Mouse (Mus musculus) kidney, embryonic 14.5 days (tissue): ENCODE measurements around the gene Atp6v1a. TPM values are rescaled to one million over a fixed set of nuclear protein-coding genes. Genes with fewer than 3 reads are reported as not detected.

Source experiments
- ATAC-seq: fragments of 200-750 bp; cut with Nextera tagmentation; 2 replicates; pipeline ENCODE4 v1.8.0; 2017; ENCODE audit warnings: moderate number of reproducible peaks, mild to moderate bottlenecking, moderate TSS enrichment, moderate library complexity; ENCODE audit not compliant: low FRiP score, low TSS enrichment
- H3K27ac ChIP-seq: fragments of 300-500 bp; sonication (generic); 2 replicates; pipeline ENCODE4 v1.5.1; 2014; ENCODE audit warnings: low read depth, mild to moderate bottlenecking, low read length, moderate library complexity, mixed read lengths
- H3K27me3 ChIP-seq: fragments of 300-500 bp; sonication (generic); 2 replicates; pipeline ENCODE4 v1.6.1; 2014; ENCODE audit warnings: mild to moderate bottlenecking, low read length; ENCODE audit not compliant: control insufficient read depth, insufficient read depth
- H3K36me3 ChIP-seq: fragments of 300-500 bp; sonication (generic); 2 replicates; pipeline ENCODE4 v1.6.1; 2014; ENCODE audit warnings: low read length, mixed read lengths; ENCODE audit not compliant: control insufficient read depth, insufficient read depth
- H3K4me1 ChIP-seq: fragments of 300-500 bp; sonication (generic); 2 replicates; pipeline ENCODE4 v1.6.1; 2014; ENCODE audit warnings: low read length, mixed read lengths; ENCODE audit not compliant: control insufficient read depth, insufficient read depth
- H3K4me2 ChIP-seq: fragments of 300-500 bp; sonication (generic); replicated peaks from 2 replicates; pipeline ENCODE4 v1.6.1; 2014; ENCODE audit warnings: low read depth, mild to moderate bottlenecking, low read length
- H3K4me3 ChIP-seq: fragments of 300-500 bp; sonication (generic); 2 replicates; pipeline ENCODE4 v1.5.1; 2014; ENCODE audit warnings: mild to moderate bottlenecking, low read length
- H3K9ac ChIP-seq: fragments of 300-500 bp; sonication (generic); 2 replicates; pipeline ENCODE4 v1.6.1; 2014; ENCODE audit warnings: low read depth, mild to moderate bottlenecking, low read length, moderate library complexity
- H3K9me3 ChIP-seq: fragments of 300-500 bp; sonication (generic); 2 replicates; pipeline ENCODE4 v1.6.1; 2016; ENCODE audit warnings: low read length; ENCODE audit not compliant: control insufficient read depth
- WGBS: fragments of 180-500 bp; shearing (Covaris S2); extraction: QIAGEN DNeasy Blood & Tissue Kit; methylation state at CpG from one replicate; pipeline ENCODE4 v1.1.7; 2014; 5-methylcytosine and 5-hydroxymethylcytosine counted together
- polyA plus RNA-seq: library from polyadenylated mRNA; unstranded; fragments of >200 nt; fragmentation: Nextera tagmentation; extraction: Ambion mirVana; gene quantifications from 2 replicates; pipeline ENCODE4 v1.2.1, GENCODE M21; 2014

Atp6v1a gene
- polyA plus RNA-seq: 49.1 and 75.6 TPM in 2 replicates

- WGBS: under 1% methylated on average over 54 of the region's 71 CpGs
- peak within 1 kb of the TSS; percentile 94 for H3K4me3 ChIP-seq
- peaks cover 13% of the 10 kb centered on the region for H3K4me1 ChIP-seq
- ATAC-seq: peak; percentile 94
- H3K36me3 ChIP-seq: no peaks in the 10 kb centered on the region
- H3K27ac ChIP-seq: peak within 1 kb of the TSS; percentile 99
- H3K9ac ChIP-seq: peak within 1 kb of the TSS; percentile 96
- no peaks in the 10 kb centered on the region for H3K27me3 ChIP-seq
- H3K4me2 ChIP-seq: peak within 1 kb of the TSS; percentile 80
- H3K9me3 ChIP-seq: no peaks in the 10 kb centered on the region
These were observed at the start of gene Atp6v1a, which contains the start of gene Naa50 for GRCm38 (mm10) chr16:44139536-44140185. Gene Atp6v1a (minus strand): TSS chr16:44139705. Gene Naa50 (plus strand): TSS chr16:44139830.

GRCm38 (mm10) chr16:44188766-44189165 lies 49.3 kb upstream of the Atp6v1a start:
- H3K36me3 ChIP-seq: no peaks in the 10 kb centered on the region
- ATAC-seq: no peak
- no peak overlapping the region for H3K9ac ChIP-seq
- H3K27ac ChIP-seq: no peak overlapping the region
- H3K4me3 ChIP-seq: no peak overlapping the region
- no peak overlapping the region for H3K4me2 ChIP-seq
- WGBS: 88% methylated on average over 3 of the region's 3 CpGs
- peaks cover 4% of the 10 kb centered on the region; the same call in 1 of the 2 replicates for H3K9me3 ChIP-seq
- no peaks in the 10 kb centered on the region for H3K4me1 ChIP-seq
- no peaks in the 10 kb centered on the region for H3K27me3 ChIP-seq

GRCm38 (mm10) chr16:44187172-44187571 lies 47.7 kb upstream of the Atp6v1a start:
- H3K27ac ChIP-seq: no peak overlapping the region

GRCm38 (mm10) chr16:44184769-44185168 lies 45.3 kb upstream of the Atp6v1a start:
- H3K36me3 ChIP-seq: no peaks in the 10 kb centered on the region; the same call in 1 of the 2 replicates
- H3K9ac ChIP-seq: no peak overlapping the region
- no peak for ATAC-seq
- H3K4me1 ChIP-seq: no peaks in the 10 kb centered on the region
- no peak overlapping the region for H3K4me3 ChIP-seq
- H3K9me3 ChIP-seq: peaks cover 4% of the 10 kb centered on the region; the same call in 1 of the 2 replicates
- WGBS: 72% methylated on average over 3 of the region's 3 CpGs
- no peak overlapping the region for H3K27ac ChIP-seq
- H3K4me2 ChIP-seq: no peak overlapping the region
- no peaks in the 10 kb centered on the region for H3K27me3 ChIP-seq

More at GRCm38 (mm10) chr16:44187172-44187571, 47.7 kb upstream of the Atp6v1a start:
- no peak for ATAC-seq
- Histone ChIP-seq H3K27me3 (no peaks in the 10 kb centered on the region), H3K4me2 (no peak overlapping the region), H3K9ac (no peak overlapping the region), H3K4me3 (no peak overlapping the region), H3K36me3 (no peaks in the 10 kb centered on the region), H3K9me3 (peaks cover 4% of the 10 kb centered on the region; the same call in 1 of the 2 replicates), H3K4me1 (no peaks in the 10 kb centered on the region)
- WGBS: 93% methylated on average over 4 of the region's 4 CpGs

GRCm38 (mm10) chr16:44182597-44182996 lies 43.1 kb upstream of the Atp6v1a start:
- H3K4me2 ChIP-seq: no peak overlapping the region
- H3K4me1 ChIP-seq: no peaks in the 10 kb centered on the region
- WGBS: 95% methylated on average over 1 of the region's 1 CpGs
- no peak overlapping the region for H3K4me3 ChIP-seq
- no peak for ATAC-seq
- H3K27me3 ChIP-seq: no peaks in the 10 kb centered on the region
- H3K9ac ChIP-seq: no peak overlapping the region
- H3K27ac ChIP-seq: no peak overlapping the region
- H3K36me3 ChIP-seq: no peaks in the 10 kb centered on the region; the same call in 1 of the 2 replicates
- H3K9me3 ChIP-seq: no peaks in the 10 kb centered on the region

GRCm38 (mm10) chr16:44178555-44178954 lies 39.0 kb upstream of the Atp6v1a start:
- H3K4me3 ChIP-seq: no peak overlapping the region
- no peak for ATAC-seq
- no peaks in the 10 kb centered on the region for H3K27me3 ChIP-seq
- no peak overlapping the region for H3K27ac ChIP-seq
- no peak overlapping the region for H3K4me2 ChIP-seq
- peaks cover 14% of the 10 kb centered on the region for H3K4me1 ChIP-seq
- no peaks in the 10 kb centered on the region for H3K9me3 ChIP-seq
- no peaks in the 10 kb centered on the region; the same call in 1 of the 2 replicates for H3K36me3 ChIP-seq
- 57% methylated on average over 1 of the region's 1 CpGs for WGBS
- H3K9ac ChIP-seq: no peak overlapping the region

- peaks cover 14% of the 10 kb centered on the region for H3K4me1 ChIP-seq
- H3K9me3 ChIP-seq: no peaks in the 10 kb centered on the region
- no peak overlapping the region for H3K9ac ChIP-seq
- no peak overlapping the region for H3K4me3 ChIP-seq
- no peaks in the 10 kb centered on the region for H3K27me3 ChIP-seq
- H3K4me2 ChIP-seq: no peak overlapping the region
- 97% methylated on average over 2 of the region's 2 CpGs for WGBS
- no peaks in the 10 kb centered on the region; the same call in 1 of the 2 replicates for H3K36me3 ChIP-seq
- ATAC-seq: no peak
- H3K27ac ChIP-seq: no peak overlapping the region
These were observed 37.0 kb upstream of the Atp6v1a start for GRCm38 (mm10) chr16:44176511-44176910.

- ATAC-seq: no peak
- H3K4me3 ChIP-seq: no peak overlapping the region
- 61% methylated on average over 1 of the region's 1 CpGs for WGBS
These were observed 35.5 kb upstream of the Atp6v1a start for GRCm38 (mm10) chr16:44175001-44175400.

GRCm38 (mm10) chr16:44173966-44174530 lies 34.5 kb upstream of the Atp6v1a start:
- H3K27ac ChIP-seq: peak overlapping the region; percentile 55; the same call in 1 of the 2 replicates
- 16% methylated on average over 7 of the region's 7 CpGs for WGBS
- peaks cover 14% of the 10 kb centered on the region for H3K4me1 ChIP-seq
- peak overlapping the region; percentile 64 for H3K4me2 ChIP-seq
- peak overlapping the region; percentile 90 for H3K4me3 ChIP-seq
- ATAC-seq: no peak
- H3K36me3 ChIP-seq: no peaks in the 10 kb centered on the region
- no peaks in the 10 kb centered on the region for H3K27me3 ChIP-seq
- H3K9me3 ChIP-seq: no peaks in the 10 kb centered on the region
- H3K9ac ChIP-seq: peak overlapping the region; percentile 97; the same call in 1 of the 2 replicates

More at GRCm38 (mm10) chr16:44175001-44175400, 35.5 kb upstream of the Atp6v1a start:
- Histone ChIP-seq H3K4me2 (no peak overlapping the region), H3K36me3 (no peaks in the 10 kb centered on the region), H3K9ac (no peak overlapping the region), H3K9me3 (no peaks in the 10 kb centered on the region), H3K27me3 (no peaks in the 10 kb centered on the region), H3K4me1 (peaks cover 14% of the 10 kb centered on the region), H3K27ac (no peak overlapping the region)
